Mouse (Mus musculus) cerebellum, adult 9-11 months (tissue): Measurements from ENCODE around the gene Fam187b.
A peak's percentile ranks its signal among the peaks of the same experiment; 100 is the strongest.
"Not testable (repeated sequence)": the region's sequence is repeated elsewhere in the genome, so short reads cannot be mapped to it uniquely, and the experiment has no call there.

ENCODE experiments used
- DNase-seq: peaks from one replicate; pipeline ENCODE4 v3.0.0; 2022

The Fam187b gene

DNA sequence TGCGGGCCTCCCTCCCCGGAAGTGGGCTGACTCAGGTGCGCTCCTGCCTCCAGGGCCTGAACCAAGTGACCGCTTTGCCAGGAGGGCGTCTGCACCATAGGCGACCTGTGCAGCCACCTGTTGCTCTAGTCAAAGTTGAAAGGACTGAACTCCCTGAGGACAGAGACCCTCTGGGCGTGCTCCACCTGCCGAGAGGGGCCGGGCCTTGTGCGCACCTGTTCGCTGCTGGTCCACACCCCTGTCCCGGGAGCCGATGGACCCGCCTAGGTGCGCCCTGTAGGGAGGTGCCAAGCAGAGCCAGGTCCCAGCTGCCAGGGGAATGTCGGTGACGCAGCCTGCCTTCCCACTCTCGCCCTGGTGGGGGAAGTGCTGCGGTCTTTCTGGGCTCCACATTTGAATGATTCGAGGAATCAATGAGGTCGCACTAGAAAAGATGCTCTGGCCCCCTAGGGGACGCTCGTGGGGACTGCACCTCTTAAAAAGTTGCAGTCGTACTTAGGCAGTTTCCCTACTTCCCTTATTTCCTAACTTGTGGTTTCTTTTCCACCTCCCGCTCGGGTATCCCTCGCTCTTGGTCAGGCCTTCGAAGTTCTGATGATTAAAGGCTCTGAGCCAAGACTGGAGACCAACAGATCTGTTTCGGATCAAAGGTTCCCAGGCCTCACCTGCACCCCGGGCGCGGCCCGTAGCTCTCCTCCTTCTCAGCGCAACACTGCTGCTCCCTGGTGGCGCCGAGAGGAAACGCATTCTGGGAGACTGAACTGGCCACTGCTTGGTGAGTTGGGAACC, at the start of gene Fam187b:
Gene Fam187b, plus strand, starts transcription at position 290 of the 789 bp plus-strand sequence.
- peak; percentile 75 for DNase-seq

DNA sequence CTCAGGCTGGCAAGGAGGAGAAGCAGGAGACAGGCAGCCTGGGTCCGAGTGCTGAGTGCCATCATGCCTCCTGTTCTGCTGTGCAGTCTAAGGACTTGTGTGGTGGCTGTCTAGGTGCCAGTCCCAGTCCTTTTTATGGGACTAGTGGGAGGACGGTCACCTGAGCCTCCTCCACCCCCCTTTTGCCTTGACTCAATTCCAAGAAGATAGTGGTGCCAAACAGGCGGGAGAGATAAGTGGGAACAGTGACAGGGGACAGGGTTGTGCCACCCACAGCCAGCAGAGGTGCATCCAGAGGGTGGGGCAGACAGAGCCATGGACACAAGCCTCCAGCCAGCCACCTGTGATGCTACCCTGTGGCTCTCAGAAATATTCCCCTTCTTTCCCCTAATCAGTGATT, 49.5 kb upstream of the Fam187b start:
- DNase-seq, result no peak

DNA sequence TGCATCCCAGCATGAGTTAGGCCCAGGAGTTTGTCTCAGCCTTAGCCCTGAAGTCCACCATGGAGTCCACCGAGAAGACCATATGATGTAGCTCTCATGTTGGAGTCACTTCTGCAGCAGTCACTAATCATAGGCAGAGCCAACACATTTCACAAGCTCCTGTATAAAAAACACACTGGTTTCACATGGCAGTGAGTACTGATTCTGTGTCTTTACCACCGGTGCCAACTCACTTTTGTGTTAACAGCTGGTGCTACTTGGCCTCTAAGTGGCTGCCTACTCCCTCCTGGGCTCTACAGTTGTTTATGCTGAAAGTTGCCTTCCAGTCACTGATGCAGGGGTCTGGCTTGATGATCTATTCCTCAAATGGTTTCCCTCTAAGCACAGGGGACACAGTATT, 49.0 kb upstream of the Fam187b start, which contains the start of gene Hamp2:
Gene Hamp2, minus strand, starts transcription at position 101 of the 400 bp plus-strand sequence.
- DNase-seq, result not testable (repeated sequence)

DNA sequence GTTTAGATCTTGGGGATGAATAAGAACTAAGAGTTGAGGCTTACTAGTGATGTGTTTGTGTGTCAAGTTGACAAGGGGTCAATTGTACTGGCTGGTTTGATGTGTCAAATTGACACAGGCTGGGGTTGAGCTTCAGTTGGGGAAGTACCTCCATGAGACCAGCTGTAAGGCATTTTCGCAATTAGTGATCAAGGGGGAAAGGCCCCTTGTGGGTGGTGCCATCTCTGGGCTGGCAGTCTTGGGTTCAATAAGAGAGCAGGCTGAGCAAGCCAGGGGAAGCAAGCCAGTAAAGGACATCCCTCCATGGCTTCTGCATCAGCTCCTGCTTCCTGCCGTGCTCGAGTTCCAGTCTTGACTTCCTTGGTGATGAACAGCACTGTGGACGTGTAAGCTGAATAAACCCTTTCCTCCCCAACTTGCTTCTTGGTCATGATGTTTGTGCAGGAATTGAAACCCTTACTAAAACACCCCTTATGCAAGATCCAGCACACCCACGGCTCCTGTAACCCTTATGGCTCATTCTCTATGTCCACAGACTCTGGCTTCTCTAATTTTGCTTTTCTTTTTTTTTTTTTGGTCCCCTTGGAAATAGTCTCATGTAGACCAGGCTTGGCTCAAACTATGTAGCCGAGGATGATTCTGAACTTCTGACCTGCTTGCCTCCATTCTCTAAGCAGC, 38.0 kb upstream of the Fam187b start:
- DNase-seq, result not testable (repeated sequence)

DNA sequence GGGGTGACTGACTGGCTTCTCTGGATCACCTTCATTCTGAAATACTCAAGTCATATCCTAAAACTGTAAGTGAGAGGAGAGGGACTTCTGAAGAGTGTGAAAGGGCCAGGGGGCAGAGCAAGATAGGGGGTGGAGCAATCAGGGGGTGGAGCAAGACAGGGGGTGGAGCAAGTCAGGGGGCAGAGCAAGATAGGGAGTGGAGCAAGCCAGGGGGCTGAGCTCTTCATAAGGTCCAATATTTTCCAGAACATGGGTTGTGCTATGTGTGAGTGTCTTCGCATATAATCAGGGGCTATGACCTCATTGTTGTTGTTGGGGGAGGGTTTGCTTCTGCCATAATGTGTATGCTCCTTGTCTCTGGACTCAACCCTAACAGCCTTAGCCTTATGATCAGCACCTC, 33.5 kb upstream of the Fam187b start:
- DNase-seq, result not testable (repeated sequence)

DNA sequence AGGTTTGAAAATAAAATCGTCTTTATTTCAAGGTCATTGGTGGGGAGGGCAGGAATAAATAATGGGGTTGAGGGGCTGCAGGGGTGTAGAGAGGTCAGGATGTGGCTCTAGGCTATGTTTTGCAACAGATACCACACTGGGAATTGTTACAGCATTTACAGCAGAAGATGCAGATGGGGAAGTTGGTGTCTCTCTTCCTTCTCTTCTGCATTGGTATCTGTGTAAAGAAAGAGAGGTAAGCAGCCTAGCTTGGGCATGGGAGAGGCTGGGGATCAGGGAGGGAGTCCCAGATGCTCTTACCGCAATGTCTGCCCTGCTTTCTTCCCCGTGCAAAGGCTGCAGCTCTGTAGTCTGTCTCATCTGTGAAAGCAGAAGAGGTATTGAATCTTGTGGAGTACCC, 31.2 kb upstream of the Fam187b start:
- DNase-seq, result not testable (repeated sequence)

DNA sequence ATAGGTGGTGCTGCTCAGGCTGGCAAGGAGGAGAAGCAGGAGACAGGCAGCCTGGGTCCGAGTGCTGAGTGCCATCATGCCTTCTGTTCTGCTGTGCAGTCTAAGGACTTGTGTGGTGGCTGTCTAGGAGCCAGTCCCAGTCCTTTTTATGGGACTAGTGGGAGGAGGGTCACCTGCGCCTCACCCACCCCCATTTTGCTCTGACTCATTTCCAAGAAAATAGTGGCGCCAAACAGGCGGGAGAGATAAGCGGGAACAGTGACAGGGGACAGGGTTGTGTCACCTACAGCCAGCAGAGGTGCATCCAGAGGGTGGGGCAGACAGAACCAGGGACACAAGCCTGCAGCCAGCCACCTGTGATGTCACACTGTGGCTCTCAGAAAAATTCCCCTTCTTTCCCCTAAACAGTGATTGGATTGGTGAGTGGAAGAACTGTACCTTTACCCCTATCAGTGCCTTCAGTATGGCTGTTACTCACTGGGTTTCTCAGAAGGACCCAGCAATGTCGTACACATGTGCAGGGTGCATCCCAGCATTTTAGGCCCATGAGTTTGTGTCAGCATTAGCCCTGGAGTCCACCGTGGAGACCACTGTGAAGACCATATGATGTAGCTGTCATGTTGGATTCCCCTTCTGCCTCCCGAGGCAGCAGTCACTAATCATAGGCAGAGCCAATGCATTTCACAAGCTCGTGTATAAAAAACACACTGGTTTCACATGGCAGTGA, 29.5 kb upstream of the Fam187b start, which contains the start of gene Hamp:
Gene Hamp, minus strand, starts transcription at position 124 of the 727 bp plus-strand sequence.
- DNase-seq, result no peak

DNA sequence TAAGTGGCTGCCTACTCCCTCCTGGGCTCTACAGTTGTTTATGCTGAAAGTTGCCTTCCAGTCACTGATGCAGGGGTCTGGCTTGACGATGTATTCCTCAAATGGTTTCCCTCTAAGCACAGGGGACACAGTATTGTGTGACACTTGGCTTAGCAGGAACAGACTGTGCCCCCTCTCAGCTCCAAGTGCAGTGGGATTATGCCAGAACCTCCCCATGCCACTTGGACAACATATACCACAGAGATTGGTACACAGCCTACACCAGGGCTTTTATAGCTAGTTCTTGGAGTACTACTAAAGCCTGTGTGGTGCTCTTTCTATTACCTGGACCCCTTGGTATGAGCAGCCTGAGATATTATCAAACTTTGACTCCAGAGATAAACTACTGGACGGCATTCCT, 28.9 kb upstream of the Fam187b start:
- not testable (repeated sequence) for DNase-seq

DNA sequence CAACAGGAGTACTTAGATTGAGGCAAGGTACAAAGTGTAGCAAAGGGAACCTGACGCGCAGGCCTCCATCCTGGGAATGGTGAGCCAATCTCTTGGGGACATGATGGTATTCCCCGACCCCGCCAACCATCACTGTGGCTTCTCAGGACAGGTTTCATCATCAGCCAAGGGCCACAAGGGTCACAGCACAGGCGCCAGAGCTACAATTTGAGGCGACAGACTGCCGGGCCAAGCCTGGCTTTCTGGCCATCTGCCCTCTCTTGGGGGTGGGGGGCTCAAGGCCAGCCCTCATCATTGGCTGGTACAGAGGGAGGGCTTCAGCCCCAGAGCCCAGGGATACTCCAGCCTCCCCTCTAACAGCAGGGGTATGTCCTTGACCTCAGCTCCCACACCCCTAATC, 28.1 kb upstream of the Fam187b start:
- not testable (repeated sequence) for DNase-seq

DNA sequence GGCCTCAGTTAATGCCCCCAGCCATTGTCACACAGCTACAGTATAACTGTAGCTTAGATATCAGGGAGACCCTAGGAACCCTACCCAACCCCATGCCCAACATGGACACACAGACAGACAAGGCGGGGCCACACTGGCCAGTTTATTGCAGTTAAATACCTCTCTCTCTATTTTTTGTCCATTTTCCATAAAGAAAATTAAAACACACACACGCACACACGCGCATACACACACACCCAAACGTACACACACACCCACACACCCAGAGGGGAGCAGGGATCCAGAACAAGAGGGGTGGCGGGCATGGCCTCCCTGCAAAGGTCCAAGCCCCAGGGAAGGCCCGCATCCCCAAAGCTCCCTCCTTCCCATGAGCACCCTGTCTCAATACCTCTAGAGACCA, 27.7 kb upstream of the Fam187b start:
- no peak for DNase-seq

DNA sequence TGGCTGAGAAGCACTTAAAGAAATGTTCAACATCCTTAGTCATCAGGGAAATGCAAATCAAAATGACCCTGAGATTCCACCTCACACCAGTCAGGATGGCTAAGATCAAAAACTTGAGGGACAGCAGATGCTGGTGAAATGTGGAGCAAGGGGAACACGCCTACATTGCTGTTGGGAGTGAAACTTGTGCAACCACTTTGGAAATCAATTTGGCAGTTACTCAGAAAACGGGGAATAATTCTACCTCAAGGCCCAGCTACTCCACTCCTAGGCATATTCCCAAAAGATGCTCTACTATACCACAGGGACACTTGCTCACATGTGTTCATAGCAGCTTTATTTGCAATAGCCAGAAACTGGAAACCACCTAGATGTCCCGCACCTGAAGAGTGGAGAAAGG, 23.7 kb upstream of the Fam187b start:
- not testable (repeated sequence) for DNase-seq

DNA sequence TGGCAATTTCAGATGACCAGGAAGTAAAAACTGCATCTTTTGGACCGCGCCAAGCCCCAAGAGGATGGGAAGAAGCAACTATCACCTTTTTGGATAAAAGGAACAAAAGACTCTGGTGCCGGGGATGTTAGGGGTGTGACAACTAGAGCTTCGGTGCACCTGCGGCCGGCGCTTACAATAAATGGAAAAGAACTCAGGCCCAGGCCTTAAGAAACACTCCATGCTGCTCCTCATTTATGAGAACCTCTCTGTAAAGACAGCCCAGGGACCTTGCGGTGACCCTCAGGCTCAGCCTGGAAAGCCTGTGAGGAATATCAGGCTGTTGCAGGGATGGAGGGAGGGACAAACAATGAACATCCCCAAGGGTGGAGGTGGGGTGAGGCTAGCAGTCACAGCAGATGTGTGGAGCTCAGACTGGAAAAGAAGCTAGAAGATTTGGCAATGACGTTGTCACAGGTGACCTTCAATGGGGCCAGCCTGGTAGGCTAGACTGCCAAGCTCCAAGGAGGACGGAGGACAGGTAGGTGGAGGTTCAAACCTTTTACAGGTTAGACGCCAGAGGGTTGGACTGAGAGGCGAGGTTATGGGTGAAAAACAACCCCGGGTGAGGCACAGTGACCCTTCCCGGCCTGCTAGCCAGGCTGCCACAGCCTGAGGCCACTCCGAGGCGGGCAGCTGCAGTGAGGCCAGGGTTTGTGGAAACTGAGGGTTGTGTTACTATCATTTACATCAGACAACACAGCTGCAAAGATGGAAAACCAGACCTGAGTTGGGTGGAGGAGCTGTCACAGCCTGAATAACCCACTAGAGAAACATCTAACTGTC, 20.9 kb upstream of the Fam187b start:
- no peak for DNase-seq

DNA sequence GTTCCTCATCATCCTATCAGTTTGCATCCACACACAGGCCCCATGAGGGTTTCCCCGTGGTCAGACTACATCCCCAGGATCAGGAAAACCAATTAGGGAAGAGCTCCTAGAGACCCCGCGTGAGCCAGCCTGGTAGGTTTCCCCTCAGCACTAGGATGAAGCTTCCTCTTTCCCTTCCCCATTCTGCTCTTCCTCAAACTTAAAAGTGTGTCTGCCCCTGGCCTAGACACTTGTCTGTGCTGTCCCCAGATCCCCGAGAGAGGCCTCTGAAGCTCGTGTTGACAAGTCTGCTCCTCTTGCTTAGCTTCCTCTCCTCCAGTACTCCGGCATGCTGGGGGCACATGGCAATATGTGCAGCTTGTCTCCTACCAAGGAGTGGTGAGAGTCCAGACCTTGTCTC, 20.1 kb upstream of the Fam187b start:
- DNase-seq, result no peak

DNA sequence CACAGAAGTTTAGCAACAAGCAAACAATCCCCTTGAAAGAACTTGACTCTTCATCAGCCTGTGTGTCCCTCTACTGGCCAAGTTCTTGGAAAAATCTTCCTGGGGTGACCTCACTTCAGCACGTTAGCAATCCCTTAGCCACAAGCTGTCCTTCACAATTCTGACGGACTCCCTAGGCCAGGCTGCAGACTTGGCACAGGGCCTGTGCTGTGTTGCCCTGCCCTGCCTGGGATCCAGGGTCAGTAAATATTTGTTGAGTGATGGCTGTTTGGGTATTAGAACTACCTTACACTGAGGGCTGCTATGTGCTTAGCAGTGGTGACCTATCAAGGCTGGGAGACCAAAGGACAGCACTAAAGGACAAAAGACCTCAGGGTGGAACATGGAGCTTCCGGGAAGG, 19.6 kb upstream of the Fam187b start:
- peak; percentile 48 for DNase-seq

DNA sequence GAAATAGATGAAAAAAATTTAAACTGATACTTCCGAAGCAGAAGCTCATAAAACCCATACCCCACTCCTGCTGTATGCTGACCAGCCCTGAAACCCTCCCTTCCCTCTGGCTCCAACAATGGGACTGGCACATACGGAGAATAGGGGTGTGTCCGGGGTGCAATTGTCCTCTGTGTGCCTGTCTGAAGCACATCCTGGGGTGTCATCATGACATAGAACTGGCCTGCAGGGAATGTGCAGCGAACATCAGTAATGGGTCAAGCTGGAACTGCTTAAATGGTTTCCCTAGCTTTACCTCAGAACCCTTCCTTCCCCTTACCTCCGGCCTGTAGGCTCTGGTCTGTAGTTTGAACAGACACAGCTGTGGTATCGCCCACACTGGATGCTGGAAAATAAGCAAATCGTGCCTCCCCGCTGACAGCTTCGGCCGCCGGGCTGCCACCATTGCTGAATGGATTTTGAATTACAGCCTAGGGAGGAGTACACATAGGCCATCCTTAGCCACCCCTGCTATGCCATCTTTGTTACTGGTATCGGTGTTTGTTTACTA, 18.5 kb upstream of the Fam187b start:
- peak; percentile 55 for DNase-seq

DNA sequence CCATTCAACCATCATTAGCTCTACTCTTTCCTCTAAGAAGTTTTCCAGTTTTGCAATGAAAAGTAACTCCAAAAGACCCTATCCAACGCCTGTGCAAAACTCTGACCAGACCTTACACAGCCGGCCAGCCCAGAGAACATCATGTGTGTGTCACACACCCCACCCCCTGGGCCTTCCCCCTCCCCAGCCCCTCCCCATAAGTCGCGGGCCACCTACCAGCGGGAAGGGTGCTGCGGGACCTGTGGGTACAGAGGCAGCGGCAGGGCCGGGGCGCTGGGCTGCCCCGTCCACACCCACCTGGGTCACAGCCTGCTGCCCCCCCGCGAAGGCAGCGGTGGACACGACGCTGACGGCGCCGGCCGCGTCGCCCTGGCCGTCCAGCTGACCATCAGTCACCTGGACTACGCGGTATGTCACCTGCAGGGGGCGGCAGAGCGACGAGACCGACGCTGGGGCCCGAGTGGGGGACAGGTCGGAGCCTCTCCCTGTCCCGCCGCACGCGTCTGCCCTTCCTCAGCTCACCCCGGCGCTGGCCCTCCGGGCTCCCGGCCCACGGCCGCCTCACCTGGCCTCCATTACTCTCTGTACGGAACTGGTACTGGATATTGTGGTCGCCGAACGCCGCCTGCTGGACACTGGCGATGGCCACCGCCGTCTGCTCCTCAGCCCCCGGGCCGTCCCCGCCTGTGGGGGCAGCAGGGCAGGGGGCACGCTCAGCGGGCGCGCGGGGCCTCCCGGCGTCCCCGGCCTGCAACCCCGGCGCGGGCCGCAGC, 17.8 kb upstream of the Fam187b start:
- peak; percentile 95 for DNase-seq

DNA sequence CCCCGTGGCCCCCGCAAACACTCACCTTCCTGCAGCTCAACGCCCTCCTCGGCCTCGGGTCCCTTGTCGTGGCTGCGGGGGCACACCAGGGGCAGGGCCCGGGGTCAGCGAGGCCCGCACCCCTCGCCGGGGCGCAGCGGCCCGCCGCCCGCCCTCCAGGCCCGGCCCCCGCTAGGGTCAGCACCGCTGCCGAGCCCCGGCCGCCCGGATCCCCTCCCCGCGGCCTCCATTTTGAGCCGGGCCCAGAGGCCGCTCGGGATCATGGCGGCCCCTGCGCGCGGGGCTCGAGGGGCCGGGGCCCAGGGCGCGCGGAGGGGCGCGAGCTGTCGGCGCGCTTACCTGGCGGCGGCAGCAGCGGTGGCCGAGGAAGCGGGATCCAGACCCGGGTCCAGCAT, 17.2 kb upstream of the Fam187b start:
- no peak for DNase-seq

DNA sequence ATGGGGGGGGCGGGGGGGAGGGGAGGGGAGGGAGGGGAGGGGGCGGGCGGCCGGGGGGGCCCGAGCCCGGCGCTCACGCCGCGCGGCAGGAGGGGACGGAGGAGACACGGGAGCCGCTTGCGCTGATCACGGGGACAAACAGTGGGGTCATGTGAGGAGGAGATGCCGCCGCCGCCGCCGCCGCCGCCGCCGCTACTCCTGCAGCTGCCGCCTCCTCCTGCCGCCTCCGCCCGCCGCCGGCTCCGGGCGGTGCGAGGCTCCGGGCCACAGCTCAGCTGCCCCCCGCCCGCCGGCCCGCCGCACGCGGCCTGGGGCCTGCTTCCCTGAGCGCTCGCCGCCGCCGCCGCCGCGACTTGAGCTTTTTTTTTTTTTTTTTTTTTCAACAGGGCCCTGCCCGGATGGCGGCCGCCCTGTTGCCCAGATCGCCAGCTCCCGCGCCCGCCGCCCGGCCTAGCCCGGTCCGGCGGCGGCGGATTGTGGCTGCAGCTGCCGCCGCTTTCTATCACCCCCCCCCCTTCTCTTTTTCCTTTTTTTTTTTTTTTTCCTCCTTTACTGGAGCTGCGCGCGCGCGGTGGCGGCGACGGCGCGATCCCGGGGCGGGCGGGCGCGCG, 16.7 kb upstream of the Fam187b start, which contains the start of gene Usf2:
Gene Usf2, minus strand, starts transcription at position 48 of the 611 bp plus-strand sequence.
- peak; percentile 87 for DNase-seq

DNA sequence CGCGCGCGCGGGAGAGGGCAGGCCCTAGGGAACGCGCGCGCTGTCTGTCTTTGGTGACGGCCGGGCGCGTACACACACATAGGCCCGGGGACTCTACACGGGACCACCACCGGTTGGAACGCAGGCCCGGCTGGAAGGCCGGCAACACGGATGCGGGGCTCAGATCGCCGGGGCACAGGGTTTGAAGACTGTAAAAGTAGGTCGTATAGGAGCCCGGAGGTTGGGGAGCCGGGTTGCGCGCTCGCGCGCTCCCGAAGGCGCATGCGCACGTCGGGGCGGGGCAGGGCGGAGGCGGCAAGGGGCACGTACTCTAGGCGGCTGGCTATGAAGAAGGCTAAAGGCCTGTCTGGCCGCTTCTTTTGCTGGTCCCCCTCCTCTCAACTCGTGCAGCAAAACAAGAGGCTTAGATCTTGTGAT, 16.2 kb upstream of the Fam187b start:
- peak; percentile 95 for DNase-seq

DNA sequence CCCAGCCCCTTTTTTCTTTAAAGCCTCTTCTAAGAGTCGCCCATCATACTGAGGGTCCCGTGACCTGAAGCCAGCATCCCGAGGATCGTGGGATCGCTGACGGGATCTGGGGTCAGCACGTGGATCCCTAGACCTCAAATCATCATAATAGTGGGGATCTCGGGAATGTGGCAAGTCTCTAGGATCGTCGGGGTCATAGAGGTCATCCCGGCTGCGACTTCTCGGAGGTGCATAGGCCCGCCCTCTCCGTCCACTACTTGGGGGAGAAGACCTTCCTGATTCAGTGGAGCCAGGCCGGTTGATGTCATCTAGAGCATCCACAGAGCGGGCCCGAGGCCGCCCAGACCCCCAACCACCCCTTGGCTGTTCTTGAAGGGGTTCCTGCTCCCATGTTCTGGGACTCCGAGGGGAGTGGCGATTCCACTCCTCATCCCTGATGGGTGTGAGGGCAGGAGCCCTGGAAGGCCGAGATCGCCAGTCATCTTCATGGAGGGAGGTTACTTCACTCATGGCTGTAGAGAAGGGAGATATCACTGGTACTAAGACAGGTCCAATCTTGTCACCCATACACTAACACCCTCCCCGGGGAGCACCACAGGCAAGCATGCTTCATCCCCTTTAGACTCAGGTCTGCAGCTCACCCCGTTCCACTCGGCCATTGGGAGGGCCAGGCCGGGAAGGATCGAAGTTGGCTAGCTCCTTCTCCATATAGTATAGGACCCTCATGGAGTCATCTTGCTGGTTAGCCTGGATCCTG, 15.3 kb upstream of the Fam187b start:
- DNase-seq, result peak; percentile 75
